Mouse (Mus musculus) kidney, embryonic 15.5 days (tissue): ENCODE measurements around the gene Shisa6. TPM values are rescaled to one million over a fixed set of nuclear protein-coding genes. Genes with fewer than 3 reads are reported as not detected.
A peak's percentile ranks its signal among the peaks of the same experiment; 100 is the strongest.

Experiments used
- ATAC-seq: fragments of 200-750 bp; cut with Nextera tagmentation; replicated peaks from 2 replicates; pipeline ENCODE4 v1.8.0; 2017; ENCODE audit warnings: moderate TSS enrichment; ENCODE audit not compliant: low FRiP score
- H3K27ac ChIP-seq: fragments of 300-500 bp; sonication (generic); 2 replicates; pipeline ENCODE4 v1.5.1; 2015; ENCODE audit warnings: mild to moderate bottlenecking, inconsistent platforms
- H3K27me3 ChIP-seq: fragments of 300-500 bp; sonication (generic); 2 replicates; pipeline ENCODE4 v1.6.1; 2015; ENCODE audit warnings: inconsistent platforms
- H3K36me3 ChIP-seq: fragments of 300-500 bp; sonication (generic); 2 replicates; pipeline ENCODE4 v1.6.1; 2015; ENCODE audit warnings: inconsistent platforms
- H3K4me1 ChIP-seq: fragments of 300-500 bp; sonication (generic); 2 replicates; pipeline ENCODE4 v1.6.1; 2015; ENCODE audit warnings: inconsistent platforms
- H3K4me2 ChIP-seq: fragments of 300-500 bp; sonication (generic); 2 replicates; pipeline ENCODE4 v1.6.1; 2015; ENCODE audit warnings: moderate library complexity, mild to moderate bottlenecking, inconsistent platforms
- H3K4me3 ChIP-seq: fragments of 300-500 bp; sonication (generic); replicated peaks from 2 replicates; pipeline ENCODE4 v1.5.1; 2015; ENCODE audit warnings: mild to moderate bottlenecking, inconsistent platforms
- H3K9ac ChIP-seq: fragments of 300-500 bp; sonication (generic); 2 replicates; pipeline ENCODE4 v1.6.1; 2015; ENCODE audit warnings: mild to moderate bottlenecking, inconsistent platforms
- H3K9me3 ChIP-seq: fragments of 300-500 bp; sonication (generic); replicated peaks from 2 replicates; pipeline ENCODE4 v1.6.1; 2016; ENCODE audit warnings: inconsistent platforms
- WGBS: fragments of 180-500 bp; shearing (Covaris S2); methylation state at CpG from one replicate; pipeline ENCODE4 v1.1.7; 2015; ENCODE audit warnings: mixed read lengths; 5-methylcytosine and 5-hydroxymethylcytosine counted together
- polyA plus RNA-seq: library from polyadenylated mRNA; unstranded; fragments of >200 nt; fragmentation: Nextera tagmentation; extraction: Ambion mirVana; gene quantifications from 2 replicates; pipeline ENCODE4 v1.2.1, GENCODE M21; 2015

Shisa6 gene
- polyA plus RNA-seq, 1 experiment from 2014 or later, result 0.09 TPM

GRCm38 (mm10) chr11:66526046-66526980 is 549 bp upstream of the Shisa6 start:
- Histone ChIP-seq H3K27ac (no peak overlapping the region), H3K36me3 (no peaks in the 10 kb centered on the region), H3K4me3 (peak overlapping the region; percentile 59), H3K27me3 (peaks cover 90% of the 10 kb centered on the region), H3K9ac (peak overlapping the region; percentile 33; the same call in 1 of the 2 replicates), H3K9me3 (no peaks in the 10 kb centered on the region), H3K4me2 (peak overlapping the region; percentile 97), H3K4me1 (peaks cover 19% of the 10 kb centered on the region)
- ATAC-seq, result peak; percentile 77
- under 1% methylated on average over 107 of the region's 126 CpGs for WGBS

GRCm38 (mm10) chr11:66524251-66524650 is 1.5 kb downstream of the Shisa6 start:
- 51% methylated on average over 4 of the region's 4 CpGs for WGBS
- Histone ChIP-seq H3K4me3 (no peak overlapping the region), H3K4me2 (no peak overlapping the region), H3K36me3 (no peaks in the 10 kb centered on the region), H3K27ac (no peak overlapping the region), H3K4me1 (peaks cover 19% of the 10 kb centered on the region), H3K9me3 (no peaks in the 10 kb centered on the region), H3K9ac (no peak overlapping the region), H3K27me3 (peaks cover 78% of the 10 kb centered on the region)
- ATAC-seq, result no peak

GRCm38 (mm10) chr11:66522376-66522775 is 3.4 kb downstream of the Shisa6 start:
- WGBS, result 67% methylated on average over 4 of the region's 4 CpGs
- Histone ChIP-seq H3K4me3 (no peak overlapping the region), H3K27me3 (peaks cover 60% of the 10 kb centered on the region), H3K9ac (no peak overlapping the region), H3K4me1 (peaks cover 19% of the 10 kb centered on the region), H3K4me2 (no peak overlapping the region), H3K36me3 (no peaks in the 10 kb centered on the region), H3K9me3 (no peaks in the 10 kb centered on the region), H3K27ac (no peak overlapping the region)
- no peak for ATAC-seq

GRCm38 (mm10) chr11:66519386-66519785 is 6.4 kb downstream of the Shisa6 start:
- WGBS, result 57% methylated on average over 6 of the region's 6 CpGs
- no peaks in the 10 kb centered on the region for H3K9me3 ChIP-seq
- H3K27me3 ChIP-seq, result peaks cover 30% of the 10 kb centered on the region
- no peaks in the 10 kb centered on the region for H3K36me3 ChIP-seq
- no peak overlapping the region for H3K9ac ChIP-seq
- ATAC-seq, result 0 out of 2 replicates have a peak, but pooled peaks have one; percentile 43
- no peak overlapping the region for H3K4me3 ChIP-seq
- H3K27ac ChIP-seq, result no peak overlapping the region
- no peak overlapping the region for H3K4me2 ChIP-seq
- no peaks in the 10 kb centered on the region for H3K4me1 ChIP-seq

GRCm38 (mm10) chr11:66514346-66514745 is 11.4 kb downstream of the Shisa6 start:
- Histone ChIP-seq H3K27me3 (no peaks in the 10 kb centered on the region), H3K36me3 (no peaks in the 10 kb centered on the region), H3K4me3 (no peak overlapping the region), H3K9me3 (no peaks in the 10 kb centered on the region), H3K4me2 (no peak overlapping the region), H3K4me1 (no peaks in the 10 kb centered on the region), H3K9ac (no peak overlapping the region), H3K27ac (no peak overlapping the region)
- 64% methylated on average over 5 of the region's 5 CpGs for WGBS
- ATAC-seq, result no peak

GRCm38 (mm10) chr11:66500951-66501350 is 24.8 kb downstream of the Shisa6 start:
- Histone ChIP-seq H3K9ac (no peak overlapping the region), H3K4me3 (no peak overlapping the region), H3K36me3 (no peaks in the 10 kb centered on the region), H3K27me3 (no peaks in the 10 kb centered on the region), H3K4me2 (no peak overlapping the region), H3K27ac (no peak overlapping the region), H3K4me1 (no peaks in the 10 kb centered on the region), H3K9me3 (no peaks in the 10 kb centered on the region)
- 69% methylated on average over 2 of the region's 2 CpGs for WGBS
- no peak for ATAC-seq

GRCm38 (mm10) chr11:66498857-66499445 is 26.8 kb downstream of the Shisa6 start:
- WGBS, result 72% methylated on average over 9 of the region's 9 CpGs
- no peak overlapping the region for H3K27ac ChIP-seq
- no peaks in the 10 kb centered on the region for H3K27me3 ChIP-seq
- no peak overlapping the region for H3K4me2 ChIP-seq
- H3K4me1 ChIP-seq, result no peaks in the 10 kb centered on the region
- no peak overlapping the region for H3K9ac ChIP-seq
- no peaks in the 10 kb centered on the region for H3K9me3 ChIP-seq
- no peak overlapping the region for H3K4me3 ChIP-seq
- no peaks in the 10 kb centered on the region for H3K36me3 ChIP-seq
- ATAC-seq, result no peak

GRCm38 (mm10) chr11:66496235-66496634 is 29.5 kb downstream of the Shisa6 start:
- no peaks in the 10 kb centered on the region for H3K4me1 ChIP-seq
- 62% methylated on average over 9 of the region's 9 CpGs for WGBS
- no peak for ATAC-seq
- no peaks in the 10 kb centered on the region for H3K9me3 ChIP-seq
- no peaks in the 10 kb centered on the region for H3K27me3 ChIP-seq
- no peak overlapping the region for H3K4me2 ChIP-seq
- no peaks in the 10 kb centered on the region for H3K36me3 ChIP-seq
- H3K27ac ChIP-seq, result no peak overlapping the region
- H3K4me3 ChIP-seq, result no peak overlapping the region
- H3K9ac ChIP-seq, result no peak overlapping the region

GRCm38 (mm10) chr11:66494391-66494790 is 31.4 kb downstream of the Shisa6 start:
- Histone ChIP-seq H3K9me3 (no peaks in the 10 kb centered on the region), H3K27me3 (no peaks in the 10 kb centered on the region), H3K4me1 (no peaks in the 10 kb centered on the region), H3K27ac (no peak overlapping the region), H3K4me3 (no peak overlapping the region), H3K9ac (no peak overlapping the region), H3K4me2 (no peak overlapping the region), H3K36me3 (no peaks in the 10 kb centered on the region)
- no peak for ATAC-seq
- WGBS, result 87% methylated on average over 3 of the region's 3 CpGs

- Histone ChIP-seq H3K4me1 (no peaks in the 10 kb centered on the region), H3K27ac (no peak overlapping the region), H3K27me3 (no peaks in the 10 kb centered on the region), H3K4me3 (no peak overlapping the region), H3K36me3 (no peaks in the 10 kb centered on the region), H3K4me2 (no peak overlapping the region), H3K9ac (no peak overlapping the region), H3K9me3 (no peaks in the 10 kb centered on the region)
- ATAC-seq, result no peak
- WGBS, result 83% methylated on average over 4 of the region's 4 CpGs
Observed at GRCm38 (mm10) chr11:66487765-66488164, 38.0 kb downstream of the Shisa6 start.

- 62% methylated on average over 6 of the region's 6 CpGs for WGBS
Observed at GRCm38 (mm10) chr11:66482501-66482900, 43.3 kb downstream of the Shisa6 start.

GRCm38 (mm10) chr11:66442631-66443030 is 83.1 kb downstream of the Shisa6 start:
- H3K9ac ChIP-seq, result no peak overlapping the region
- no peaks in the 10 kb centered on the region for H3K4me1 ChIP-seq
- no peak overlapping the region for H3K4me2 ChIP-seq
- no peak overlapping the region for H3K27ac ChIP-seq
- no peaks in the 10 kb centered on the region for H3K9me3 ChIP-seq
- no peaks in the 10 kb centered on the region for H3K36me3 ChIP-seq
- H3K27me3 ChIP-seq, result no peaks in the 10 kb centered on the region
- no peak for ATAC-seq
- 62% methylated on average over 5 of the region's 5 CpGs for WGBS
- H3K4me3 ChIP-seq, result no peak overlapping the region

More at GRCm38 (mm10) chr11:66482501-66482900, 43.3 kb downstream of the Shisa6 start:
- Histone ChIP-seq H3K27me3 (no peaks in the 10 kb centered on the region), H3K36me3 (no peaks in the 10 kb centered on the region), H3K4me2 (no peak overlapping the region), H3K9me3 (no peaks in the 10 kb centered on the region), H3K4me1 (no peaks in the 10 kb centered on the region), H3K27ac (no peak overlapping the region), H3K9ac (no peak overlapping the region), H3K4me3 (no peak overlapping the region)
- ATAC-seq, result no peak
